Mouse (Mus musculus): ENCODE results near the gene Ugt2a2.
"Not testable (repeated sequence)": the region's sequence is repeated elsewhere in the genome, so short reads cannot be mapped to it uniquely, and the experiment has no call there.

The Ugt2a2 gene

GRCm38 (mm10) chr5:87482160-87482559 is at the start of gene Ugt2a2:
Gene Ugt2a2, minus strand, starts transcription at chr5:87482260.
- no peak for DNase-seq (ENCODE audit: low spot score in 2 of 2)

- DNase-seq (ENCODE audit: low spot score in 2 of 2): not testable (repeated sequence)
Measured at GRCm38 (mm10) chr5:87523561-87523960, 41.5 kb upstream of the Ugt2a2 start.

- no peak for DNase-seq (ENCODE audit: low spot score in 2 of 2)
Measured at GRCm38 (mm10) chr5:87505776-87506458, 23.9 kb upstream of the Ugt2a2 start.

- DNase-seq (ENCODE audit: low spot score in 2 of 2): no peak
Measured at GRCm38 (mm10) chr5:87502687-87503086, 20.6 kb upstream of the Ugt2a2 start.

GRCm38 (mm10) chr5:87499341-87499740 is 17.3 kb upstream of the Ugt2a2 start:
- no peak for DNase-seq (ENCODE audit: low spot score in 2 of 2)

- no peak for DNase-seq (ENCODE audit: low spot score in 2 of 2)
Measured at GRCm38 (mm10) chr5:87498936-87499335, 16.9 kb upstream of the Ugt2a2 start.

GRCm38 (mm10) chr5:87490771-87491170 is 8.7 kb upstream of the Ugt2a2 start, which contains the start of gene Ugt2a1:
Gene Ugt2a1, minus strand, starts transcription at chr5:87490871.
- no peak for DNase-seq (ENCODE audit: low spot score in 2 of 2)

GRCm38 (mm10) chr5:87486706-87487105 is 4.6 kb upstream of the Ugt2a2 start, which contains the start of gene Gm43638:
Gene Gm43638, minus strand, starts transcription at chr5:87486806.
- not testable (repeated sequence) for DNase-seq (ENCODE audit: low spot score in 2 of 2)

- no peak for DNase-seq (ENCODE audit: low spot score in 2 of 2)
Measured at GRCm38 (mm10) chr5:87458810-87459209, 23.2 kb downstream of the Ugt2a2 start.

- no peak for DNase-seq (ENCODE audit: low spot score in 2 of 2)
Measured at GRCm38 (mm10) chr5:87457701-87458100, 24.4 kb downstream of the Ugt2a2 start.

- no peak for DNase-seq (ENCODE audit: low spot score in 2 of 2)
Measured at GRCm38 (mm10) chr5:87456216-87456850, 25.7 kb downstream of the Ugt2a2 start.

- no peak for DNase-seq (ENCODE audit: low spot score in 2 of 2)
Measured at GRCm38 (mm10) chr5:87455519-87455918, 26.5 kb downstream of the Ugt2a2 start.

- DNase-seq (ENCODE audit: low spot score in 2 of 2): not testable (repeated sequence)
Measured at GRCm38 (mm10) chr5:87452514-87452913, 29.5 kb downstream of the Ugt2a2 start.

- no peak for DNase-seq (ENCODE audit: low spot score in 2 of 2)
Measured at GRCm38 (mm10) chr5:87436264-87436663, 45.8 kb downstream of the Ugt2a2 start.

- DNase-seq (ENCODE audit: low spot score in 2 of 2): no peak
Measured at GRCm38 (mm10) chr5:87425676-87426075, 56.4 kb downstream of the Ugt2a2 start.

- not testable (repeated sequence) for DNase-seq (ENCODE audit: low spot score in 2 of 2)
Measured at GRCm38 (mm10) chr5:87424041-87424440, 58.0 kb downstream of the Ugt2a2 start, which contains the start of gene Ugt2b38. Gene Ugt2b38, minus strand, starts transcription at chr5:87424203.

Data from spleen, postnatal 36 days (tissue).